Mouse (Mus musculus): ENCODE data around the gene Ccdc34. TPM values are rescaled to one million over a fixed set of nuclear protein-coding genes. Genes with fewer than 3 reads are reported as not detected.

The Ccdc34 gene
- polyA plus RNA-seq (2012; rRNA removed) (33.7 and 37.3 TPM in 2 replicates), polyA plus RNA-seq (2014; fragmentation: Nextera tagmentation; extraction: Ambion mirVana) (36.1 and 42.2 TPM in 2 replicates)

DNA sequence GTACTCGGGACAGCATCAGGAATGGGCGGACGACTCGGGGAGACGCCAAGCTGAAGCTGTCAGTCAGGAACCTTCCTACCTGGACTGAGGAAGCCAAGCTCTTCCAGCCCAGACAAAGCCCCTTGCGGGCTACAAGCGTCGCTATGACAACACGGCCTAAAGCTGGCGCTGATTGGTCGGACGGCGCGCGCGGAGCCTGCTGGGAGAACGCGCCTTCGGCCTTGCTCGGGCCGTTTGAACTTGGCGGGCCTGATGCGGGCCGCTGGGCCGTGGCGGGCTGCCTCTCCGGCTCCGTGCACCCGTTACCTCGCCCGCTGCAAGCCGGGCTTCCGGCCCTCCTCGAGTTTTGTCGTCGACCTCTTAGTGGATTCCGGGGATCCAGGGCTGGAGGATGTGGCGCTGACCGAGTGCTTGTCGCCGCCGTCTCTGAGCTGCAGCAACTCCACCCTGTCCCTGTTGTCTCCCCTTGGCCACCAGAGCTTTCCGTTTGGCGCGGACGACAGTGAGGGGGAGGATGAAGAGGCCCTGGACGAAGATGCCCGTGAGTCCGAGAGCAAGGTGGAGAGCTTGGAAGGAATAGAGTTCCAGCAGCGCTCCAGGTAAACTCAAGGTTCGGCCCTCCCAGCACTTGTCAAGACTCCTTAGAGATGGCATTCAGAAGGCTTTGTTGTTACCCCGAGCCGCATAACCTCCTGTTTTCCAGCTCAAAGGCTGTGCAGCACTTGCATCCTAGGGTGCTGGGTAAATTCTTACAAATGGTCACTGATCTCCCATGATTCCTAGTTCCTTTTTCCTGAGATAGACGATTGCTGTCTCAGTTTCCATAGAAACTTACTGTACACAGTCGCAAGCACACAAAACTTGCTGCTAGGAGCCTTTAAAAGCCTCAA lies at the start of gene Ccdc34:
Ccdc34 (plus strand) TSS at position 202 of the 890 bp plus-strand sequence.
- Histone ChIP-seq H3K27ac (replicated peaks; ENCODE audit: low read depth, low read length) (peak within 1 kb of the TSS; percentile 71), H3K4me1 (ENCODE audit: control insufficient read depth, insufficient read depth, low read length) (peaks cover 20% of the 10 kb centered on the region), H3K36me3 (ENCODE audit: control insufficient read depth, insufficient read depth, low read length) (peaks cover 11% of the 10 kb centered on the region), H3K4me3 (replicated peaks; ENCODE audit: low read length) (peak within 1 kb of the TSS; percentile 81), H3K27me3 (ENCODE audit: control insufficient read depth, insufficient read depth, low read length) (no peaks in the 10 kb centered on the region), H3K9me3 (ENCODE audit: control insufficient read depth, low read length) (no peaks in the 10 kb centered on the region), H3K9ac (ENCODE audit: low read depth, low read length, severe bottlenecking) (peak within 1 kb of the TSS; percentile 88), H3K4me2 (replicated peaks; ENCODE audit: low read depth, low read length, severe bottlenecking) (peak within 1 kb of the TSS; percentile 82)
- WGBS: 0% methylated on average over 53 of the region's 55 CpGs
- DNase-seq (ENCODE audit: low spot score) (peak; percentile 98), ATAC-seq (ENCODE audit: low FRiP score, low read depth) (peak; percentile 98)
- peak; percentile 67; the same call in 1 of the 2 replicates for TF ChIP-seq POLR2A (IDR thresholded peaks at IDR 0.05; ENCODE audit: borderline replicate concordance, extremely low read depth, insufficient read depth, insufficient read length)

DNA sequence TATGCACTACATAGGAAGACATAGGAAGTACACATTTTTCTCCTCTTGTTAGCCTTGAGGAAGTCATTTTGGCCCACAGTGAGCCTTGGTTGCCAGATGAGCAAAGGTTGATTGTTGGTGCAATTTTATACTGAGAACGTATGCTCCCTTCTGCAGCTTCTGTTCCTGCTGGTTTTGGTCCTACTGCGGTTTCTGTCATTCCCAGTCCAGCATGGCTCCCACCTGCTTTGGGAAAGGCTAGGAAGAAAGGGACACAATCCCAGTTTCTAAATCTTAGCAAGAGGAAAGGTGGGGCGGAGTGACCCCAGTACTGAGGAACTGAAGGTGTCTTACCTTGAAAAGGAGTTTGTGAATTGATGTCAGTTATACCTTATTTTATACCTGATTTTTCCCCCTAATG lies 48.2 kb upstream of the Ccdc34 start:
- H3K4me2 ChIP-seq (replicated peaks; ENCODE audit: low read depth, low read length, severe bottlenecking): no peak overlapping the region
- ATAC-seq (ENCODE audit: low FRiP score, low read depth) (no peak), DNase-seq (ENCODE audit: low spot score) (no peak)
- H3K9me3 ChIP-seq (ENCODE audit: control insufficient read depth, low read length): no peaks in the 10 kb centered on the region
- 78% methylated on average over 3 of the region's 3 CpGs for WGBS
- H3K27ac ChIP-seq (replicated peaks; ENCODE audit: low read depth, low read length): no peak overlapping the region
- H3K4me1 ChIP-seq (ENCODE audit: control insufficient read depth, insufficient read depth, low read length): peaks cover 23% of the 10 kb centered on the region
- H3K9ac ChIP-seq (ENCODE audit: low read depth, low read length, severe bottlenecking): no peak overlapping the region
- TF ChIP-seq POLR2A (IDR thresholded peaks at IDR 0.05; ENCODE audit: borderline replicate concordance, extremely low read depth, insufficient read depth, insufficient read length): no peak
- H3K36me3 ChIP-seq (ENCODE audit: control insufficient read depth, insufficient read depth, low read length): no peaks in the 10 kb centered on the region
- H3K4me3 ChIP-seq (replicated peaks; ENCODE audit: low read length): no peak overlapping the region
- no peaks in the 10 kb centered on the region for H3K27me3 ChIP-seq (ENCODE audit: control insufficient read depth, insufficient read depth, low read length)

DNA sequence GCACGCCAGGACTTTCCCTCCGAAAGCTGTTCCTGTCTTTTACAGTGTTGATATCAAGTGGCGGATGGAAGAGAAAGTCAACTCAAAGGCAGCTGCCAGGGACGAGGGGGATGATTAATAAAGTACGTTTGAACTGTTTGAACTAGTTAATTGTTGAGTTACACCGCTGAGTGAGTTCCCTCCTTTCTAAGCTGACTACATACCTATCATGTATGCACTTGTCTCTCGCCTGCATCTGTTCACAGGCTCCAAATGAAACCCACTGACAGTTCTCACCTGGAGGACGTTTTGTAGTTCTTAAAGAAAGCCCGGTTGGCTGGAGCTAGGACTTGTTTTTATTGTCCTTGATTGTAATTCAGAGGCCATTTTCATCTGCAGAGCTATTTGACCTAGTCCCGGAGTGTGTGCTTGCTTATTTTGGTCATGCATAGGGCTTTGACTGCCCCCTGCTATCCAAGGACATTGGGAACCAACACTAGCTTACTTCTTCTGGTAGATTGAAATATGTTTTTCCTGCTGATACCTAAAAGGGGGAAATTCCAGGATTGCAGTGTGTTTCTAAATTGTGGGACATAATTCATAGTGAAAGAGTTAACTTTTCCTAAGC lies 47.6 kb upstream of the Ccdc34 start:
- DNase-seq (ENCODE audit: low spot score) (no peak), ATAC-seq (ENCODE audit: low FRiP score, low read depth) (no peak)
- Histone ChIP-seq H3K4me1 (ENCODE audit: control insufficient read depth, insufficient read depth, low read length) (peaks cover 23% of the 10 kb centered on the region), H3K9me3 (ENCODE audit: control insufficient read depth, low read length) (no peaks in the 10 kb centered on the region), H3K36me3 (ENCODE audit: control insufficient read depth, insufficient read depth, low read length) (no peaks in the 10 kb centered on the region), H3K27me3 (ENCODE audit: control insufficient read depth, insufficient read depth, low read length) (no peaks in the 10 kb centered on the region), H3K27ac (replicated peaks; ENCODE audit: low read depth, low read length) (no peak overlapping the region), H3K4me2 (replicated peaks; ENCODE audit: low read depth, low read length, severe bottlenecking) (no peak overlapping the region), H3K4me3 (replicated peaks; ENCODE audit: low read length) (no peak overlapping the region), H3K9ac (ENCODE audit: low read depth, low read length, severe bottlenecking) (no peak overlapping the region)
- 42% methylated on average over 10 of the region's 10 CpGs for WGBS
- no peak for TF ChIP-seq POLR2A (IDR thresholded peaks at IDR 0.05; ENCODE audit: borderline replicate concordance, extremely low read depth, insufficient read depth, insufficient read length)

DNA sequence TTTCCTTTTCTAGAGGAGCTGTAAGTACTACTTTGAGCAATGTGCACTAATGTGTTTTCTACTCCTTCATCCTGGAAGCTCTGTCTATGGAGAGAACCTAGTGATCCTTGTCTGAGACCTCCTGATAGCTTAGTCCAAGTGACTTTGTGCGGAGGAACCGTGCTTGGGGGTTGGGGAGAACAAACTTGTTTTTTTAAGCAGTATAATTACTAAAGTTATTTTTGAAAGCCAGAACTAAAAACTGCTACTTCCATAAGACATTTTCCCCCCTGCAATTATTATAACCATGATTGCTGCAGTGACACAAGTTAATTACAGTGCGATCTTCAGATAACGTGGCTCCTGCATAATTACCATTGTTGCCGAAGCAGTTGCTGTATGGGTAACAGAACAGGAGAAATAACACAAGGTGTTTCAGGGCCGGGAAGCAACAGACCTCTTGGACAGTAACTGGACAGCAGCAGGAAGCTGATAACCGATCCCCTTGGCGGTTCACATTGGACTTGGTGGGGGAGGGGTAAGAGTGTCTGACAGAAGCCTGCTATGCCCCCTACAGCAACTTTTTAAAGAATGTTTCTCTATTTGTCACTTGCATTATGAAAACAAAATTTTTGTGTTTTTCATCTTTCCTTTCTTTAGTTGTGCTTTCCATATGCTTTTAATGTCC lies 46.7 kb upstream of the Ccdc34 start:
- H3K27ac ChIP-seq (replicated peaks; ENCODE audit: low read depth, low read length): no peak overlapping the region
- H3K4me1 ChIP-seq (ENCODE audit: control insufficient read depth, insufficient read depth, low read length): peaks cover 23% of the 10 kb centered on the region
- no peak for TF ChIP-seq POLR2A (IDR thresholded peaks at IDR 0.05; ENCODE audit: borderline replicate concordance, extremely low read depth, insufficient read depth, insufficient read length)
- H3K9me3 ChIP-seq (ENCODE audit: control insufficient read depth, low read length): no peaks in the 10 kb centered on the region
- DNase-seq (ENCODE audit: low spot score): no peak
- no peak overlapping the region for H3K9ac ChIP-seq (ENCODE audit: low read depth, low read length, severe bottlenecking)
- WGBS: 55% methylated on average over 8 of the region's 8 CpGs
- no peaks in the 10 kb centered on the region for H3K36me3 ChIP-seq (ENCODE audit: control insufficient read depth, insufficient read depth, low read length)
- no peak for ATAC-seq (ENCODE audit: low FRiP score, low read depth)
- H3K4me3 ChIP-seq (replicated peaks; ENCODE audit: low read length): no peak overlapping the region
- no peaks in the 10 kb centered on the region for H3K27me3 ChIP-seq (ENCODE audit: control insufficient read depth, insufficient read depth, low read length)
- no peak overlapping the region for H3K4me2 ChIP-seq (replicated peaks; ENCODE audit: low read depth, low read length, severe bottlenecking)

DNA sequence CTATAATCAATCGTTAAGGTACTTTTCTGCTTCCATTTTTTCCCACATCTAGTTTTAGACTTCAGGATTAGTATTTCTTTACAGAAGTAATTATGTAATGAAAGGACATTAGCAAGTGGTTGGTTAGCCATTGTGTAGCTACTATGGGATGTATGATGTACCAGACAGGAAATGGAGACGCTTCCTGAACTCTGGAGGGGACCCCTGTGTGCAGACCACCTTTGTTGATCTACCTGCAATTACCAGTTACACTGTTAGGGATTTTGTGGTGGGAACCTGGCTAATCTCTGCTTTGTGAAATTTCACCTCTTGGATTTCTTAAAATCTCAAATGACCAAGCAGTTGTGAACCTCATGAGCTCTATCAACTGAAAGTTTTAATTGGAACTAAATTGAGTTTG lies 45.3 kb upstream of the Ccdc34 start:
- Histone ChIP-seq H3K36me3 (ENCODE audit: control insufficient read depth, insufficient read depth, low read length) (no peaks in the 10 kb centered on the region), H3K27ac (replicated peaks; ENCODE audit: low read depth, low read length) (no peak overlapping the region), H3K27me3 (ENCODE audit: control insufficient read depth, insufficient read depth, low read length) (no peaks in the 10 kb centered on the region), H3K4me3 (replicated peaks; ENCODE audit: low read length) (no peak overlapping the region), H3K9me3 (ENCODE audit: control insufficient read depth, low read length) (no peaks in the 10 kb centered on the region), H3K9ac (ENCODE audit: low read depth, low read length, severe bottlenecking) (no peak overlapping the region), H3K4me2 (replicated peaks; ENCODE audit: low read depth, low read length, severe bottlenecking) (no peak overlapping the region), H3K4me1 (ENCODE audit: control insufficient read depth, insufficient read depth, low read length) (peaks cover 23% of the 10 kb centered on the region)
- DNase-seq (ENCODE audit: low spot score) (no peak), ATAC-seq (ENCODE audit: low FRiP score, low read depth) (no peak)
- no peak for TF ChIP-seq POLR2A (IDR thresholded peaks at IDR 0.05; ENCODE audit: borderline replicate concordance, extremely low read depth, insufficient read depth, insufficient read length)
- 75% methylated on average over 2 of the region's 2 CpGs for WGBS
